Comparison of ENCODE assay signal across 29 mouse cellular contexts in genomic region chr4:92942068-92942707, GRCm38 (mm10).
A peak's percentile ranks its signal among the peaks of the same experiment; 100 is the strongest.
DNase-seq lines count a peak whose midpoint lies in the region; ATAC-seq lines count a peak whose summit lies in the region.
"Had no signal": no experiment of that assay in that cellular context is flagged by ENCODE, and none has a peak within 500 bp of the region (broad histone marks: within the 10 kb centered on the region; RNA-seq: fewer than 3 reads in every experiment).

No protein-coding gene starts in this region.

- DNase-seq in 3134 (ENCODE audit: extremely low read depth, insufficient read length, low spot score): peak; percentile 13
- DNase-seq in A20 (ENCODE audit: low read depth, low spot score): peak; percentile 78
- DNase-seq in NIH3T3 (ENCODE audit: low read depth): peak; percentile 41
- DNase-seq in urinary bladder, postnatal 4 days (ENCODE audit: low spot score in 2 of 2): no peak
- no peak for DNase-seq in right cerebral cortex, postnatal 14 days
- no peak for DNase-seq in cerebellum, postnatal 25 days
- DNase-seq in embryo, embryonic 9.5 days (ENCODE audit: extremely low spot score): no peak
- DNase-seq: adrenal gland, postnatal 25 days; cerebellum, adult 18-20 months; cerebellum, postnatal 14 days; embryo, embryonic 11 days; gastrocnemius, postnatal 10 days; heart, adult 18-20 months; heart, postnatal 4 days; kidney, adult 2 months; layer of hippocampus, adult 9-11 months; liver, embryonic 13.5 days; lung, adult 18-20 months; lung, postnatal 4 days; right cerebral cortex, adult 18-20 months; right cerebral cortex, postnatal 4 days; thymus, adult 2 months; thymus, postnatal 36 days had no signal

- ATAC-seq in hematopoietic stem cell, adult 5-6 weeks (replicated peaks in 1 of 2; ENCODE audit: insufficient read depth in 1 of 2, low FRiP score in 2 of 2, low TSS enrichment in 1 of 2, low read depth in 1 of 2, poor library complexity in 2 of 2, severe bottlenecking in 2 of 2): peak; percentile 81 to 86
- ATAC-seq: forebrain, embryonic 15.5 days; inflammation-experienced regulatory T-cells, adult 6 months; lung, postnatal 0 days; midbrain, embryonic 16.5 days; Patski had no signal

Comparison
In these comparisons a context has a peak if more than half of its experiments do, and no peak if none do; other contexts are left out.
1. DNase-seq: peak in 3134 (single experiment), A20 (single experiment) and NIH3T3 (single experiment); none in urinary bladder, postnatal 4 days (0 of 2), right cerebral cortex, postnatal 14 days (single experiment), cerebellum, postnatal 25 days (0 of 2) and embryo, embryonic 9.5 days (single experiment).